8 mouse cellular contexts compared by ENCODE assay signal in the genomic region with DNA sequence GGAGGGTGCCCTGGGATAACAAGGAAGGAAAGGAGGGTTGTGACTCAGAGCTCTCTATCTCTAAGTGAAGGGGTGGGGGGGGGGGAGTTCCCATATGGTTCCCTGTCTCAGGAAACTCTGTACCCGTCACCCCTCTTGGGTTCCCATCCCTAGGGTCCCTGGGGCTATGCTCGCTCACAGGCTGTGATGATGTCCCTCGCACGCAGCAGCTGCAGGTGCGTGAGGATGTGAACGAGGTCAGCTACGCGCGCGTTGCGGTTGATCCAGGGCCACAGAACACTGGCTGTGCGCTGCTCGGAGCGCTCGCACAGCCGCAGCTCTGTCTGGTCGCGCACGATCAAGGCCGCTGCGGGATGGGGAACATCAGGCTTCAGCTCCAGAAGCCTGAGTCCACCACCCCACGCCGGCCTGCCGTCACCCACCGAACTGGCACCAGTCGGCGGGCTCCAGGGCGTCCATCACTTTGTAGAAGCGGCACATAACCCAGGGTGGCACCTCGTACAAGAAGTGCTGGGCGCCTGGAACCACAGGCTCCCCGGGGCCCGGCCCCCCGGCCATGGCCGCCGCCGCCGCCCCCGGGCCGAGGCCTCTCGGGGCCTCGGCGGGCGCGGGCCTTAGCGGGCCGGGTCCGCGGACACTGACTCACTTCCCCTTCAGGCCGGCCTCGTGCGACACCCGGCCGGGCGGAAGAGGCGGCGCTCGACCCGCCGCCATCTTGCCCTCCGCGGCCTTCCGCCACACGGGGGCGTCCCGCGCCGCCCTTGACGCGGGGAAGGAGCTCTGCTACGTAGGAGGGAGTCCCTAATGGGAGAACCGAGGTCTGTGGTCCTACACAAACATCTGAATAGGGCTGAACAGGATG. TPM values are rescaled to one million over a fixed set of nuclear protein-coding genes. Genes with fewer than 3 reads are reported as not detected.
DNase-seq lines count a peak whose midpoint lies in the region; ATAC-seq and TF ChIP-seq lines count a peak whose summit lies in the region.

A gene (minus strand): TSS at position 731 of the 862 bp plus-strand sequence.

- H3K9me3 ChIP-seq in heart, embryonic 13.5 days = no peaks in the 10 kb centered on the region
- H3K9me3 ChIP-seq in kidney, postnatal 0 days (replicated peaks; ENCODE audit: low read length) = no peaks in the 10 kb centered on the region
- H3K9me3 ChIP-seq in liver, embryonic 11.5 days (ENCODE audit: control insufficient read depth, low read length) = no peaks in the 10 kb centered on the region

- peaks cover 7% of the 10 kb centered on the region for H3K4me1 ChIP-seq in brown adipose tissue, adult 24 weeks (ENCODE audit: control insufficient read depth, insufficient read depth, insufficient read length, low read length)
- H3K4me1 ChIP-seq in heart, embryonic 13.5 days = peaks cover 13% of the 10 kb centered on the region
- 0 out of 2 replicates have a peak, but pooled peaks cover 6% of the 10 kb centered on the region for H3K4me1 ChIP-seq in kidney, postnatal 0 days (replicated peaks; ENCODE audit: insufficient read depth, low read length)
- H3K4me1 ChIP-seq in liver, embryonic 11.5 days (replicated peaks; ENCODE audit: control insufficient read depth, insufficient read depth, low read length) = no peaks in the 10 kb centered on the region; the same call in 1 of the 2 replicates

- peak within 1 kb of the TSS; percentile 96 for H3K4me3 ChIP-seq in brown adipose tissue, adult 24 weeks (ENCODE audit: insufficient read depth, low read depth, low read length)
- H3K4me3 ChIP-seq in heart, embryonic 13.5 days = peak within 1 kb of the TSS; percentile 73
- peak within 1 kb of the TSS; percentile 56 for H3K4me3 ChIP-seq in kidney, postnatal 0 days (replicated peaks; ENCODE audit: low read depth, low read length)
- peak within 1 kb of the TSS; percentile 70 for H3K4me3 ChIP-seq in liver, embryonic 11.5 days (ENCODE audit: low read depth, low read length)
- peak within 1 kb of the TSS; percentile 39 for H3K4me3 ChIP-seq in myocyte

- H3ac ChIP-seq in myocyte (ENCODE audit: control insufficient read depth, insufficient read length) = peak within 1 kb of the TSS; percentile 28

- peak within 1 kb of the TSS; percentile 69 for H3K4me2 ChIP-seq in heart, embryonic 13.5 days
- peak within 1 kb of the TSS; percentile 62 for H3K4me2 ChIP-seq in kidney, postnatal 0 days (ENCODE audit: low read length)
- peak within 1 kb of the TSS; percentile 78 for H3K4me2 ChIP-seq in liver, embryonic 11.5 days
- H3K4me2 ChIP-seq in myocyte (ENCODE audit: low read depth) = peak within 1 kb of the TSS; percentile 74

- peak within 1 kb of the TSS; percentile 92 for H3K9ac ChIP-seq in heart, embryonic 13.5 days
- H3K9ac ChIP-seq in kidney, postnatal 0 days (ENCODE audit: low read depth, low read length) = peak within 1 kb of the TSS; percentile 79
- peak within 1 kb of the TSS; percentile 85 for H3K9ac ChIP-seq in liver, embryonic 11.5 days (ENCODE audit: low read depth, low read length)

- ATAC-seq in CD4-positive, CD25-positive, alpha-beta regulatory T cell, adult 4 months = peak; percentile 87
- ATAC-seq in erythroid progenitor cell, adult 5-6 weeks (replicated peaks; ENCODE audit: low FRiP score, poor library complexity, severe bottlenecking) = peak; percentile 90
- ATAC-seq in heart, embryonic 13.5 days (ENCODE audit: extremely low read depth, insufficient number of reproducible peaks, low FRiP score, low TSS enrichment) = peak; percentile 69; the same call in 1 of the 2 replicates
- peak; percentile 91 for ATAC-seq in kidney, postnatal 0 days (replicated peaks; ENCODE audit: low FRiP score, low read depth)
- peak; percentile 87 for ATAC-seq in liver, embryonic 11.5 days (replicated peaks; ENCODE audit: low FRiP score)

- peaks cover 4% of the 10 kb centered on the region; the same call in 1 of the 2 replicates for H3K27me3 ChIP-seq in heart, embryonic 13.5 days (replicated peaks)
- no peaks in the 10 kb centered on the region for H3K27me3 ChIP-seq in kidney, postnatal 0 days (ENCODE audit: insufficient read depth, low read length)
- peaks cover 12% of the 10 kb centered on the region for H3K27me3 ChIP-seq in liver, embryonic 11.5 days (replicated peaks; ENCODE audit: control insufficient read depth, insufficient read depth, low read length)
- H3K27me3 ChIP-seq in myocyte (ENCODE audit: control insufficient read depth, insufficient read depth, insufficient read length) = no peaks in the 10 kb centered on the region

- peak; percentile 81 for DNase-seq in kidney, postnatal 0 days (ENCODE audit: low spot score)
- peak; percentile 72 for DNase-seq in liver, embryonic 11.5 days (ENCODE audit: low spot score)
- DNase-seq in spleen, postnatal 4 days (ENCODE audit: low spot score in 2 of 2) = peak; percentile 83 to 93

- TF ChIP-seq POLR2A in myocyte (IDR thresholded peaks at IDR 0.05; ENCODE audit: insufficient read length, low read depth) = peak; percentile 43

- 19% methylated on average over 61 of the region's 72 CpGs for WGBS in heart, embryonic 13.5 days
- 21% methylated on average over 57 of the region's 72 CpGs for WGBS in kidney, postnatal 0 days
- 15% methylated on average over 66 of the region's 72 CpGs for WGBS in liver, embryonic 11.5 days

- no peaks in the 10 kb centered on the region for H3K79me2 ChIP-seq in myocyte (ENCODE audit: control insufficient read depth, insufficient read depth)

- peak; percentile 76 for TF ChIP-seq CTCF in kidney, postnatal 0 days (IDR thresholded peaks at IDR 0.05; ENCODE audit: low read depth)

- H3K27ac ChIP-seq in brown adipose tissue, adult 24 weeks (replicated peaks; ENCODE audit: low read depth, low read length) = peak within 1 kb of the TSS; percentile 79
- H3K27ac ChIP-seq in heart, embryonic 13.5 days (replicated peaks) = peak within 1 kb of the TSS; percentile 84
- peak within 1 kb of the TSS; percentile 83 for H3K27ac ChIP-seq in kidney, postnatal 0 days
- peak within 1 kb of the TSS; percentile 77 for H3K27ac ChIP-seq in liver, embryonic 11.5 days (ENCODE audit: low read depth, low read length)

- peaks cover 31% of the 10 kb centered on the region for H3K36me3 ChIP-seq in heart, embryonic 13.5 days
- 0 out of 2 replicates have a peak, but pooled peaks cover 5% of the 10 kb centered on the region for H3K36me3 ChIP-seq in kidney, postnatal 0 days (ENCODE audit: insufficient read depth, low read length)
- 0 out of 2 replicates have a peak, but pooled peaks cover 6% of the 10 kb centered on the region for H3K36me3 ChIP-seq in liver, embryonic 11.5 days (ENCODE audit: control insufficient read depth, insufficient read depth, low read length)
- H3K36me3 ChIP-seq in myocyte (ENCODE audit: control insufficient read depth, insufficient read depth) = peaks cover 3% of the 10 kb centered on the region

TF ChIP-seq in myocyte, 11 proteins besides CTCF, POLR2A, EP300 and RAD21:
- TF ChIP-seq MYOD1 (IDR thresholded peaks at IDR 0.05; ENCODE audit: control insufficient read depth in 1 of 3, insufficient read length in 2 of 3, low read depth in 2 of 3) (no peak), POLR2AphosphoS2 (IDR thresholded peaks at IDR 0.05; ENCODE audit: insufficient read length, low read depth) (peak; percentile 14)

RNA-seq across cellular contexts. Expression of the gene that starts here (rescaled TPM):
- 10 to 100 TPM; 19.8 to 23.1 TPM for polyA plus RNA-seq in CD4-positive, CD25-positive, alpha-beta regulatory T cell, adult 4 months (2017; shearing (Covaris generic))
- polyA plus RNA-seq in brown adipose tissue, adult 24 weeks (2012; ENCODE audit: insufficient read depth, insufficient read length, missing spikeins) = 41.9 and 67.7 TPM in 2 replicates
- total RNA-seq in erythroid progenitor cell, adult 5-6 weeks (2015; ENCODE audit: low replicate concordance) = 81.3 and 83.6 TPM in 2 replicates
- 58.8 and 59.3 TPM in 2 replicates for total RNA-seq in erythroid progenitor cell, adult 5-6 weeks (2017; ENCODE audit: low replicate concordance)
- polyA plus RNA-seq in heart, embryonic 13.5 days (2015; fragmentation: Nextera tagmentation; extraction: Ambion mirVana) = 45.2 and 50.3 TPM in 2 replicates
- 46.4 and 49.2 TPM in 2 replicates for polyA plus RNA-seq in kidney, postnatal 0 days (2015; fragmentation: Nextera tagmentation; extraction: Ambion mirVana)
- polyA plus RNA-seq in liver, embryonic 11.5 days (2014; fragmentation: Nextera tagmentation; extraction: Ambion mirVana) = 51.8 and 61.0 TPM in 2 replicates
- 28.6 TPM for polyA plus RNA-seq in myocyte (2012; fragmentation: generic; extraction: Trizol)

Comparison
In these comparisons a context has a peak if more than half of its experiments do, and no peak if none do; other contexts are left out.
1. Peak in every context shown above with its lines: DNase-seq, ATAC-seq, H3K4me3 ChIP-seq and H3K27ac ChIP-seq.
2. H3K4me3 ChIP-seq: peak in every context shown above with its lines; median percentile 96 in brown adipose tissue, adult 24 weeks; 73 in heart, embryonic 13.5 days; 70 in liver, embryonic 11.5 days; 56 in kidney, postnatal 0 days; 39 in myocyte.